Mouse (Mus musculus): ENCODE measurements around the gene Gm20538. TPM values are rescaled to one million over a fixed set of nuclear protein-coding genes. Genes with fewer than 3 reads are reported as not detected.

Gene Gm20538
- total RNA-seq, 4 experiments from 2014 or later, result not detected

GRCm38 (mm10) chr19:44530018-44530417, 22.6 kb downstream of the Gm20538 start:
- no peak for DNase-seq (ENCODE audit: low spot score)

GRCm38 (mm10) chr19:44525551-44526205, 27.0 kb downstream of the Gm20538 start:
- DNase-seq (ENCODE audit: low spot score), result no peak

GRCm38 (mm10) chr19:44519152-44519551, 33.5 kb downstream of the Gm20538 start:
- DNase-seq (ENCODE audit: low spot score), result peak; percentile 72

DNA sequence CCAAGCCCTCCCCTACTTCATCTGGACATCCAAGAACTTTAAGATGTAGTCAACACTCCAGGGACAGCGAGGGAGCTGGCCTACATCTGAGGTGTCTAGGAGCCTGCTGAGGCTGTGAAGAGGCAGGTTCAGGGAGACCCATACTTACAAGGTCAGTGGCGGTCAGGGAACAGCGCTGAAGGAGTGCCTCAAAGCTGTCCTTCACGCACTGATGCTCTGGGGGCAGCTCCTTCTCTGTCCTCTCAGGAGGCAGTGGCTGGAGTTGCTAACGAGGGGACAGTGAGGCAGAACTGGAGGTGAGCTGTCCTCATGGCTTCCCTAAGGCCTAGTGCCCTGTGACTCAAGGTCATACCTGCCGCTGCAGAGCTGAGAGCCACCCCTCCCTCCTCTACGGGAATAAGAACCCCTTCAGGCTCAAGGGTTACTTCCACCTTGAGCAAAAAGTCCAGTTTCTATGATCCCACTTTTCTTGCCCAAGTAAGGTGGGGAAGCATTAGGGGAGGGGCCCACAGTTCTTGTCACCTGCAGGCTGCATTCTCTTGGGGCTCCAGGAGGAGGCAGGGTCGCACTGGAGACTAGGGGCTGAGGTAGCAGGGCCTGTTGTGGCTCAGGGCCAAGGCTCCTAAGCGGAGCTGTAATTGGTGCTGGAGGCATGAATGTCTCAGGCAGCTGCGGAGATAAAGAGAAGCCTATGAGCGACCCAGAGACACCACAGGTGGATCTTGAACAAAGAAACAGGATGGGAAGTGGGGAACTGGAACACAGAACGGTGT, 34.4 kb downstream of the Gm20538 start:
- no peak for DNase-seq (ENCODE audit: low spot score)

GRCm38 (mm10) chr19:44515769-44516168, 36.9 kb downstream of the Gm20538 start:
- DNase-seq (ENCODE audit: low spot score), result no peak

- DNase-seq (ENCODE audit: low spot score), result no peak
Observed at GRCm38 (mm10) chr19:44514521-44515451, 37.8 kb downstream of the Gm20538 start.

GRCm38 (mm10) chr19:44513921-44514482, 38.6 kb downstream of the Gm20538 start:
- DNase-seq (ENCODE audit: low spot score), result no peak

DNA sequence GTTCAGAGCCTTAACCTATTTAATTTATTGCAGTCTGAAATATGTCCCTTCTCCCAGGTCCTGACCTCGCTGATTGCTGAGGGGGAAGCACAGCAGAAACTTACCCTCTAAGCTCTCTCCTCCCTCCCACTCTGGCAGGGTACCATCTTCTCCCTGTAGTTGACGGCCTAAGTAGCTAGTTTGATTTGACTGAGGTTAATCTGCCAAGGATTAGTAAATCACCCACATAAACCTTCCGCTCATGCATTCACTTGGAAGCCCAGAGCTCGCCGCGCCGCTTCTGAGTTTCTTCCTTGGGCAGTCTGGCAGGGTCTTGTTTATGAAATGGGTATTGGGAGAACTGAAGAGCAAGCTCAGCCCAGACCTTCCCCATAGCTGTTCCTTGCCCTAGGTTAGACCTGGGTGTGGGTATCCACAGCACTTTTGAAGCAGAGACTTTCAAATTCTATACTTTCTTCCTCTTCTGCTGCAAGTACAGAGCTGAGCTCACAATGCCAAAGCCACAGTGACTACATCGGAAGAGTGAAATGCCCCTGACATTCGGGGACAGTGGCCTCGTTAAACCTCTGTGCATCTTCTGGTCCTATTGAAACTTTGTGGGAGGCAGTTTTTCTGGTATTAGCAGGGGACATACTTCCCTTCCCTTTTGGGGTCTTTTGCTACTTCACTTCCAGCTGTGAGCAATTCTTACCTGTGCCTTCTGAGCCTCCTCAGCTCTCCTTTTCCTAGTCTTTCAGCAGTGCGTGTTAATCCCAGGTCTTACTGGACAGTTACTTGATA, 39.4 kb downstream of the Gm20538 start:
- DNase-seq (ENCODE audit: low spot score), result no peak

GRCm38 (mm10) chr19:44512601-44513000, 40.0 kb downstream of the Gm20538 start:
- no peak for DNase-seq (ENCODE audit: low spot score)

DNA sequence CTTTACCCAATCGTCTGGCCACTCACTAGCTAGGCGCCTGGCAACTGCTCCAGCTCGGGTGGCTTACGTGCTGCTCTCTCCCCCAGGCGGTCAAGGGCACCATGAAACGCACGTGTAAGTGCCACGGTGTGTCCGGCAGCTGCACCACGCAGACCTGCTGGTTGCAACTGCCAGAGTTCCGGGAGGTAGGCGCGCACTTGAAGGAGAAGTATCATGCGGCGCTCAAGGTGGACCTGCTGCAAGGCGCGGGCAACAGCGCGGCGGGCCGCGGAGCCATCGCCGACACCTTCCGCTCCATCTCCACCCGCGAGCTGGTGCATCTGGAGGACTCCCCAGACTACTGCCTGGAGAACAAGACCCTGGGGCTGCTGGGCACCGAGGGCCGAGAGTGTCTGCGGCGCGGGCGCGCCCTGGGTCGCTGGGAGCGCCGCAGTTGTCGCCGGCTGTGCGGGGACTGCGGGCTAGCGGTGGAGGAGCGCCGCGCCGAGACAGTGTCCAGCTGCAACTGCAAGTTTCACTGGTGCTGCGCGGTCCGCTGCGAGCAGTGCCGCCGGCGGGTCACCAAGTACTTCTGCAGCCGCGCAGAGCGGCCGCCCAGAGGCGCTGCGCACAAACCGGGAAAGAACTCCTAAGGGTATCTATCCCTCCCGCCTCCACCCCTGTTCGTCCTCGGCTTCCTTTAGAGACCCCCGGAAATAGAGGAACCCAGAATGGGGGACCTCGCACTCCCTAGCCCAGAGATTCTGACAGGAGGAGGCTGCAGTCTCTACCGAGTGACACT, 41.0 kb downstream of the Gm20538 start:
- no peak for DNase-seq (ENCODE audit: low spot score)

DNA sequence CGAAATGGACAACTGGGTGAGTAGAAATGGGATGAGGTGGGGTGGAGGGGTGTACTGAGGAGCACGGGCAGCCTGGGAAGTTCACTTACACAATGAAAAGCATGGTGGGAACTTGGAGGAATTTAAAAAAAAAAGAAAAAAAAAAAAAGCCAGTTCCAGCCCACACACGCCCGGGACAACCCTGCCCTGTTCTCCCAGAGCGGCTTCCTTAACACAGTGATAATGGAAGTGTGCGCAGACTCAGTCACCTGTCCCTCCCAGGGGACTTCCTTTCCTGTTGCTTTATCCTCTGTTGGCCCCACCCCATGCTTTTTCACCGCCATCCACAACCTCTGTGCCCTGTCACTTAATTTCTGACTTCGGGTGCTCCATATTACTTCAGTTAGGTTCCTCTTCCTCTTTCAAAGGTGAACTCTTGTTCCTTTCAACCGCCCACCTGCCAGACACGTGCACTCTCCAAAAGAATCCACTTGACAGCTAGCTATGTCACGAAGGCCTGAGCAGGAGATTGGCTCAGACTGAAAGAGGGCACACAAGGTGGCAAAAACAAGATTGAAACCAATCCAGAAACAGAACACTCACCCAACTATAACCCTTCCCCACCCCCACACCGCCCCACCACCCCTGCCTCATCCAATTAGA, 42.0 kb downstream of the Gm20538 start:
- DNase-seq (ENCODE audit: low spot score), result no peak

- no peak for DNase-seq (ENCODE audit: low spot score)
Observed at GRCm38 (mm10) chr19:44502741-44503140, 49.9 kb downstream of the Gm20538 start.

DNA sequence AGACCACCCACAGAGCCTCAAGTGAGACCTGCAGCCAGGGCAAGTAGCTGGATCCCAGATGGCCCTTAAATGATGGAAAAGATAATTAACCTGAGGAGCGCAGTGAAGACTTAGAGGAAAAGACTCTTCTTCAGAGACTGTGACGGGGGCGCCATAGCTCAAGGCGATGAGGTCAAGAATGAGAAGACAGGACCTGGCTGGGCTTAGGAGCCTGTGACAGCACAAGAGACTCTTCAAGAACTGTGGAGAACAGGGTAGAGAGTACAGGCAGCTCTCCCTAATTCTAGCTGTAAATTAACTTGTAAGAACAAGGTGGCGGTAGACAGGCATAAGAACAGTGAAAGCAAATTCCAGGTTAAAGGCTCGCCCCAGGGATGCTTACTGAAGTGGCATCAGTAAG, 50.7 kb downstream of the Gm20538 start:
- no peak for DNase-seq (ENCODE audit: low spot score)

GRCm38 (mm10) chr19:44500240-44500639, 52.4 kb downstream of the Gm20538 start:
- DNase-seq (ENCODE audit: low spot score), result no peak

- DNase-seq (ENCODE audit: low spot score), result no peak
Observed at GRCm38 (mm10) chr19:44498936-44499335, 53.7 kb downstream of the Gm20538 start.

- DNase-seq (ENCODE audit: low spot score), result no peak
Observed at GRCm38 (mm10) chr19:44496941-44497340, 55.7 kb downstream of the Gm20538 start.

GRCm38 (mm10) chr19:44496511-44496910, 56.1 kb downstream of the Gm20538 start:
- no peak for DNase-seq (ENCODE audit: low spot score)
